Mouse (Mus musculus) liver (tissue): ENCODE results near the gene Cyp20a1.

Source experiments
- DNase-seq: peaks from one replicate; pipeline ENCODE4 v3.0.0-alpha.2; 2020; ENCODE audit warnings: mixed read lengths

Cyp20a1 gene

GRCm38 (mm10) chr1:60342808-60343629 lies at the start of gene Cyp20a1:
Gene Cyp20a1, plus strand, starts transcription at chr1:60343323.
- DNase-seq = peak; percentile 91

DNA sequence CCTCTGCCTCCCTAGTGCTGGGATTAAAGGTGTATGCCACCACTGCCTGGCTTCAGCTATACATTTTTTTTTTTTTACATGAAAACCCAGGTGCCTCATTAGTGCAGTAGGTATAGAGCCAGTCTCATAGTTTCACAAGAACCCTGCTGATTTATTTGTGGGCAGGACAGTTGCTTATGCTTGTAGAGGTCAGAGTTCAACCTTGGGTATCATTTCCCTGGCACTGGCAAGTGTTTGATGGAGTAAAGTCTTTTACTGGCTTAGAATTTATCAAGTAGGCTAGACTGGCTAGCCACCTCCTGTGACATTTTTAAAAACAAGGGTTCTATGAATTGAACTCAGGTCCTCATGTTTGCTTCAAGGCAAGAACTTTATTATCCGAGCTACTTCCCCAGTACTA lies 49.2 kb upstream of the Cyp20a1 start:
- DNase-seq = no peak

DNA sequence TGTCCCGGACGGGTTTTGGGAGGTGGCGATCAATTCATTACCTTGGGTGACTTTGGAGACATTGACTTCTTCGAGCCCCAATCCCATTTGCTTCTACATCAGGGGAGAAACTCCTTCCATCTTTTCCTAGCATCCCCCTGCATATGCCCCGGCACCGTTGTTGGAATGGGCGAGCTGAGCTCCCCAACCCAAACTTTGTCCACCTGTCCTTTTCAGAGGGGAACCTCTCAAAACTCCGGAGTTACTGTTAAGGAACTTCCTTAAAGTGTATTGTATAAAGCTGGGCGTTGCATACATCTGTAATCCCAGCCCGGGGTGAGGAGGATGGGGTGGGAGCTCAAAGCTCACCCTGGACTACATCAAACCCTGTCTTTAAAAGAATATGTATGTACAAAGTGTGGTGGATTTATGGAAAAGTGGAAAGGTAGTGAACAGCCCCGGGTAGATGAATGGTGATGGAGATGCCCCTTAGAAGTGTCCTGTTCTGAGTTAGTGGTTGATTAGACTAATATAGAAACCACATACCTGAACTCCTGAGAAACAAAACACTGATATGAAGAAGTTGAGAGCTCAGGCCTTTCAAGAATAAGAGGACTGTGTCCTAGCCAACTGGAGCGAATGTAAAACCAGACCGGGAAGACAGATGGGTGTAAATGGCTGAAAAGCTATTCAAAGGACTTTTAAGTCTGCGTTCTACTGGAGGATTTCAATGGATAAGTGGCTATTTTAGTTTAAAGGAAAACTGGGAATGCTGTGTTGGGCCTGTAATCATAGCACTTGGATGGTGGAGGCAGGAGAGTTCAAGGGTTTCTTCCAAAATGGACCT lies 720 bp downstream of the Cyp20a1 start:
- no peak for DNase-seq

- no peak for DNase-seq
Observed at GRCm38 (mm10) chr1:60344670-60345069, 1.5 kb downstream of the Cyp20a1 start.

DNA sequence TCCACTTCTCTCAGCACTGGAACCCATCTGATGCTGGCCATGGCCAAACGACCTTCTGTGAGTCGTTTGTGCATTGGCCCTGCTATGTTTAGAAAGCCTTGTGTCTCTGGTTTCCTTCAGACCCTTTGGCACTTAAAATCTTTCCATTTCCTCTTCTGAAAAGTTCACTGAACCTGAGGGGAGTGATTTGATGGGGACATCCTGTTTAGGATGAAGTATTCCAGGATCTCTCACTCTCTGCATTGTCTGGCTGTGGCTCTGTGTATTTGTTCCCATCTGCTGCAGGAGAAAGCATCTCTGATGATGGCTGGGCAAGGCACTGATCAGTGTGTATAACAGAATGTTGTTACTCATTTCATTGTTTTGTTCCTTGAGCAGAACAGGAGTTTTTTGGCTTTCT lies 2.6 kb downstream of the Cyp20a1 start:
- DNase-seq = no peak

DNA sequence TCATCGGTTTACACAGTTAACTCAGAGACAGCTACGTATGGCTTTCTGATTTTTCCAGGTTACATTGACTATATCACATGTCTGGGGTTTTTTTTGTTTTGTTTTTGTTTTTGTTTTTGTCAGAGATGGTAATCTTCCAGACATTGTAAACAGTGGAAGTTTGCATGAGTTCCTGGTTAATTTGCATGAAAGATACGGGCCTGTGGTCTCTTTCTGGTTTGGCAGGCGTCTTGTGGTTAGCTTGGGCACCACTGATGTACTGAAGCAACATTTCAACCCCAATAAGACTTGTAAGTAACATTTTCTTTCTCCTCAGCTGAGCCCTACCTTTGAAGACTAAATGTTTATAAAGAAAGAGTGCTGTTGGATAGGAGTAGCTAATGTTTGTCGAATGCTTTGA lies 9.7 kb downstream of the Cyp20a1 start:
- DNase-seq = no peak

DNA sequence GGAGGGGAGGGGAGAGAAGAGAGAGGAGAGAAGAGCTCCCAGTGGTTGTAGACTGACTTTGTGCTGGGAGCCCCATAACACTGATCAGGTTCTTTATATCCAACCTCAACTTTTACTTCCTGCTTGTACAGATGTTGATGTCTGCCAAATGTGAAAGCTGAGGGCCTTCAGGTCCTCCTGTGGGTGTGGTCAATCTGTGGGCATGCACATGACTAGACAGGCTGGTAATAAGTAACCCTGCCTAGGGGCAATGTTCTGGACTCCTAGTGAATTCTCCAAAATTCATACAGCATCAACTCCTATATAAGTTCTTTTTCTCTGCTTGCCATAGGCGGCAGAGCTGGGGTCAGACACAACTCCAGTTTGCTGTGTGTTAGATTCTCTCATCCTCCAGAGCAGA lies 18.5 kb downstream of the Cyp20a1 start:
- no peak for DNase-seq

GRCm38 (mm10) chr1:60376556-60376955 lies 33.4 kb downstream of the Cyp20a1 start:
- no peak for DNase-seq

GRCm38 (mm10) chr1:60381910-60382309 lies 38.8 kb downstream of the Cyp20a1 start:
- no peak for DNase-seq

- no peak for DNase-seq
Observed at GRCm38 (mm10) chr1:60404848-60405247, 61.7 kb downstream of the Cyp20a1 start.

DNA sequence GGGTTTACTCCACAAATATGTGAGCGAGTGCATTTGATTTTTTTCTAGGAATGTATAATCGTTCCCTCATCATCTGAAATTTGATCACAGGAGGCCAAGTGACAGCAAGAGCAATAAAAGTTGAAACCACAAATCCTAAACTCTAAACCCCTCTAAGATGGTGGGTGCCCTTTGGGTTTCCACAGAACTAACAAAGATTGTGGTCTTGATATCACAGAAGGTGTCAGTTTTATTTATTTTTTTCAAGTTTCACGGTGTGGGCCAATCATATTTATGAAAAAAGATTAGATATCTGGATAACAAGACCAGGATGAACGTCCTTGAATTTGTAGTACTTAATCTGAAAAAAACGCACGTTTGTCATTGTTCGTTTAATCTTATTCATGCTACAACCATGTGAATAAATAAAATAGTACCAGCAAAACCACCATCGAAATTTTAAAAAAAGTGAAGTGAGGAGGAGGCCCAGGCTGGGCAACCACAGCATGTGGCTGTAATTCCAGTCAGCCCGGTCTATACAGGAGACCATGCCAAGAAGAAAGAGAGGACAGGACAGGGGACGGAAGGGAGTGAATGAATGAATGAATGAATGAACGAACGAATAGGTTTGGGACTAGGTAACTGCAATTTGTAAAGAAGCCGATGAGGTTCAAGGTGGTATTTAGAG lies 65.5 kb downstream of the Cyp20a1 start:
- no peak for DNase-seq

DNA sequence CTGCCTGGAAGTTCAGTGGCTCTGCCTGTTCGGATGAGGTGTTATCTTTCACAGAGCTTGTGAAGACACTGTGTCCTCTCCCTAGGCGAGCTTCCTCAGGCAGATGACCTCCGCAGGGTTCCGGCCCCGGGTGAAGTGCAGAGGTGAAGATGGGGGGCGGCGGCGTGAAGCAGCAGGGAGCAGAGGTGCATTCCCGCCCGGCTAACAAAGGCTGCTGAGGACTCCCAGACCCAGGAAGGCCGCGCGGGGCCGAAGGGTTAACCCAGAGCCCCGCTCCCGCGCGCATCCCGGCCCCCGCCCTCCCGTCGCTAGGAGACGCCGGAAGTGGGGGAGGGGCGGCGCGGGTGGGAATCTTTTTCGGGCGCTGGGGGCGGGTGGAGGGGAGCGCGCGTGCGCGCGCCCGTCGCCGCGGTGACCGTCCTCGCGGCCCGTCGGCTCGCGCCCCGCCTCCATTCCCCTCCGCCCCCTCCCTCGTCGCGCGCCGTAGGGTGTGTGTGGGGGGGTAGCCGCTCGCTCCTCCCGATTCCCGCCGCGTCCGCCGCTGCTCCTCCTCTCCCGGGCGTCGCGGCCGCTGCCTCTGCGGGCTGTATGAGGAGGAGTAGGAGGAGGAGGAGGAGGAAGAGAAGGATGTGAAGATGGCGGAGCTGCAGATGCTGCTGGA lies 66.2 kb downstream of the Cyp20a1 start, which contains the start of gene Abi2:
Gene Abi2, plus strand, starts transcription at position 452 of the 661 bp plus-strand sequence.
- peak; percentile 90 for DNase-seq

DNA sequence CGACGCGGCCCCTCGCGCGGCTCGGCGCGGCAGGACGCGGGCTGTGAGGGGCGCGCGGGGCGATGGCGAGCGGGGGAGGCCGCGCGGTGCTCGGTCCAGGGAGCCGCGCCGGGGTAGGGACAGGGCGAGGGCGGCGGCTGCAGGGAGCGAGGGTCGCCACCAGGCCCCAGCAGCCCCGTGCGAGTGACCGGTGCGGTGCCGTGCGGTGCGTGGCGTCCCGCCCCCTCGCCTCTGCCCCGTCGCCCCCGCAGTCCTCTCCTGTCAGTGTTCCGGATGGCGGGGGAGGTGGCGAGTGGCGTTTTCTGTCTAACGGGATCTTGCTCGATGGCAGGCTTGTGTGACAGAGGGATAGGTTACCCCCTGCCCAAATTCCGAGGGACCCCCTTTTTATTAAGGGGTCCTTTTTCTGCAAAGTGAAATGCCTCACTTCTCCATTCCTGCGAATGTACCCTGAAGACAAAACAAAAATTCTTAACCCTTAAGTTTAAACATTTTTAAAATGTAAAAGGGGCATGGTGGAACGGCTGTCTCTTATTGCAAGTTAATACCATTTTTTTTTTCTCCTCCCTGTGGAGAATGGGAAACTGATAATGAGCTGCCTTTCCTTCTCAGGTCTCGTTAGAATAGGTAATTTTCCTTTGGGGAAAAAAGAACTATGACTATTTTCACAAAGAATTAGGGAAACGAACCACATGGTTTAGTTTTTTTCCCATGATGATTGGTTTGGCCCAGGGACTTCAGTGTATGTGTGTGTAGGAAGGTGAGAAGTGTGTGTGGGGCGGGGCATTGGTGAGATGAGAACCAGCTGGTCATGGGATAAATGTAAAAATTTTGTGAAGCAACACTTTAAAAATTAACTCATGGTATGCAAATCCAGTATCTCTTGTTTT lies 67.0 kb downstream of the Cyp20a1 start:
- DNase-seq = peak; percentile 29

- no peak for DNase-seq
Observed at GRCm38 (mm10) chr1:60416724-60417123, 73.6 kb downstream of the Cyp20a1 start.

GRCm38 (mm10) chr1:60423882-60424281 lies 80.8 kb downstream of the Cyp20a1 start:
- no peak for DNase-seq

- DNase-seq = no peak
Observed at GRCm38 (mm10) chr1:60428341-60428740, 85.2 kb downstream of the Cyp20a1 start.

- DNase-seq = peak; percentile 24
Observed at GRCm38 (mm10) chr1:60428932-60429331, 85.8 kb downstream of the Cyp20a1 start.

GRCm38 (mm10) chr1:60431531-60431930 lies 88.4 kb downstream of the Cyp20a1 start:
- DNase-seq = no peak

GRCm38 (mm10) chr1:60432497-60432896 lies 89.4 kb downstream of the Cyp20a1 start:
- DNase-seq = no peak
